Mouse (Mus musculus): ENCODE results near the gene Wnt1. TPM values are rescaled to one million over a fixed set of nuclear protein-coding genes. Genes with fewer than 3 reads are reported as not detected.

The Wnt1 gene
- polyA plus RNA-seq, 1 experiment from 2014 or later, result 0.10 TPM

DNA sequence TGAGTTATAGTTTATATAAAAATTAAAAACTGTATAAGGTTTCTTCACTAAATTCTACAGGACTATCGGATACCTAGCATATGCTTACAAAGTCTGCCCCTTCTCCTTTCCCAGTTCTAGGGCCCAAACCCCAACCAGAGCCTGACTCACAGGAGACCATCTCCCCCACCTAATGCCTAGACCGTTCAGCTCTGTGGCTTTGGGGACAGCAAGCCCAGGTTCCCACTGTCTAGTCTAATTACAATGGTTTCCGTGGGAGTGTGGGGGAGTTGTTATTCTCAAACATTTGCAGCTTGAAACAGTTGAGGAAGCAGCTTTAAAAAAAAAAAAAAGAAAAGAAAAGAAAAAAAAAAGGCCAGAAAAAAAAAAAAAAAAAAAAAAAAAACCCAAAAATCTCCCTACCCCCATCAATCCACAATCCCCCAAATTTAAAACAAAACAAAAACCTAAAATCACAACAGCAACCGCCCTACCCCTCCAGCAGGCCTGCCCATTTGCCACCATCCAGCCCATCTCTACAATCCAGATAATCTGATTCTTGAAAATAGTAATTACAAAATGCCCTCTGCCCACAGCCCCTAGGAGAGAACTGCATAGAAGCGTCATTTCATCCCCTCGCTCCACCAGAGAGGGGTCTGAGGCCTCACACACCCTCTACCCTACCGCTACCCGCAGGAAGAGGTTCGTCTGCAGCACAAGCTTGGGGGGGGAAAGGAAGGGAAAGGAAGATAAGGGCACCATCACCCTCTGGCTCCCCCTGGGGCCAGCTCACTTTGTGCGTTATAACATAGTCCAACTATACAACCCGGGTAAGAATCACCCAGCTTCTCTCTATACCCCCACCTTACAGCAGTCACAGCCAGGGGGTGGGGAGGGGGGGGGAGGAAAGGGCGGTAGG, 42.8 kb downstream of the Wnt1 start:
- Histone ChIP-seq H3K4me3 (ENCODE audit: low read depth, low read length) (peak overlapping the region; percentile 77; the same call in 1 of the 2 replicates), H3K4me2 (ENCODE audit: low read depth, low read length) (peak overlapping the region; percentile 65), H3K9ac (ENCODE audit: low read depth, low read length) (no peak overlapping the region), H3K27me3 (replicated peaks; ENCODE audit: control insufficient read depth, insufficient read depth, low read length) (no peaks in the 10 kb centered on the region), H3K36me3 (ENCODE audit: control insufficient read depth, insufficient read depth, low read length) (peaks cover 58% of the 10 kb centered on the region), H3K9me3 (ENCODE audit: control insufficient read depth, low read length) (no peaks in the 10 kb centered on the region), H3K4me1 (ENCODE audit: control insufficient read depth, insufficient read depth, low read length) (peaks cover 9% of the 10 kb centered on the region; the same call in 1 of the 2 replicates), H3K27ac (replicated peaks; ENCODE audit: low read depth, low read length) (peak overlapping the region; percentile 98)
- DNase-seq (ENCODE audit: low spot score), result peak; percentile 13
- 60% methylated on average over 12 of the region's 12 CpGs for WGBS
- ATAC-seq (ENCODE audit: low read depth), result no peak

DNA sequence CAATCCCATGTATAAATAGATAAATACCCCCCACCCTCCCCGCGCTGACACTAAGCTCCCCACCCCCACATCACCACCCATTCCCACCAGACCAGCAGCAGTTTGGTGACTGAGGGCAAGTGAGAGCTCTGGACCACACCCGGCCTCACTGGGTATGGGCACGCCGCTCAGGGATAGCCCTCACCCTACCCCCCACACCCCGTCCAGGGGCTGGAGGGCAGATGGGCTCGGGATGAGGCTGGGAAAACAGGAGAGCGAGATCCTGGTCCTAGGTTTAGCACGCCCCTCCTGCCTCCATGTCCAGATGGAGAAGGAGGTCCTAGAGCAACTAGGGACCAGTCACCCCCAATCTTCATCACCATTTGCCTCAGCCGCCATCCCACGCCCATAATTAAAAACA, 43.6 kb downstream of the Wnt1 start:
- H3K9me3 ChIP-seq (ENCODE audit: control insufficient read depth, low read length), result no peaks in the 10 kb centered on the region
- peaks cover 61% of the 10 kb centered on the region for H3K36me3 ChIP-seq (ENCODE audit: control insufficient read depth, insufficient read depth, low read length)
- no peaks in the 10 kb centered on the region for H3K27me3 ChIP-seq (replicated peaks; ENCODE audit: control insufficient read depth, insufficient read depth, low read length)
- 83% methylated on average over 11 of the region's 11 CpGs for WGBS
- no peak overlapping the region for H3K9ac ChIP-seq (ENCODE audit: low read depth, low read length)
- ATAC-seq (ENCODE audit: low read depth) (no peak), DNase-seq (ENCODE audit: low spot score) (no peak)
- peaks cover 9% of the 10 kb centered on the region; the same call in 1 of the 2 replicates for H3K4me1 ChIP-seq (ENCODE audit: control insufficient read depth, insufficient read depth, low read length)
- H3K4me3 ChIP-seq (ENCODE audit: low read depth, low read length), result no peak overlapping the region
- no peak overlapping the region for H3K27ac ChIP-seq (replicated peaks; ENCODE audit: low read depth, low read length)
- H3K4me2 ChIP-seq (ENCODE audit: low read depth, low read length), result no peak overlapping the region

DNA sequence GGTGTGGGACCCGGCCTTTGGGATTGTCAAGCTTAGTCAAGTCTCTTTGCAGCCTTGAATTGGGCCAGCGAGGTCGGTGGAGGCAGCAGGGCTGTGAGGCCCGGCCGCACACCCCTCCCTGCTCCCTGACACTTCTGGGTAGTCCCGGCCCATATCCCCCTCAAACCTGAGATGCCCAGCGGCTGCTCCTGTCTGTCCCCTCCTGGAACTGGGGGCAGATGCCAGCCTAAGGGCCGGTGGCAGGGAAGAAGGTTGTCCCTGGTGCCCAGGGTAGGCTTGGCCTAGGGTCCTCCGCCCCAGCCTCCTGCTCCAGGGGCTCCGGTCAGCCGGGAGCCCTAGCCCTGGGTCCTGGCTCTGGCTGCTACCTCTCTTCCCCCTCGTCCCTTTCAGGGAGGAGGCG, 44.4 kb downstream of the Wnt1 start:
- H3K9ac ChIP-seq (ENCODE audit: low read depth, low read length), result no peak overlapping the region
- ATAC-seq (ENCODE audit: low read depth), result no peak
- no peaks in the 10 kb centered on the region for H3K27me3 ChIP-seq (replicated peaks; ENCODE audit: control insufficient read depth, insufficient read depth, low read length)
- DNase-seq (ENCODE audit: low spot score), result no peak
- 90% methylated on average over 9 of the region's 13 CpGs for WGBS
- peaks cover 9% of the 10 kb centered on the region; the same call in 1 of the 2 replicates for H3K4me1 ChIP-seq (ENCODE audit: control insufficient read depth, insufficient read depth, low read length)
- H3K36me3 ChIP-seq (ENCODE audit: control insufficient read depth, insufficient read depth, low read length), result peaks cover 66% of the 10 kb centered on the region
- H3K27ac ChIP-seq (replicated peaks; ENCODE audit: low read depth, low read length), result no peak overlapping the region
- no peaks in the 10 kb centered on the region for H3K9me3 ChIP-seq (ENCODE audit: control insufficient read depth, low read length)
- no peak overlapping the region for H3K4me2 ChIP-seq (ENCODE audit: low read depth, low read length)
- H3K4me3 ChIP-seq (ENCODE audit: low read depth, low read length), result no peak overlapping the region

DNA sequence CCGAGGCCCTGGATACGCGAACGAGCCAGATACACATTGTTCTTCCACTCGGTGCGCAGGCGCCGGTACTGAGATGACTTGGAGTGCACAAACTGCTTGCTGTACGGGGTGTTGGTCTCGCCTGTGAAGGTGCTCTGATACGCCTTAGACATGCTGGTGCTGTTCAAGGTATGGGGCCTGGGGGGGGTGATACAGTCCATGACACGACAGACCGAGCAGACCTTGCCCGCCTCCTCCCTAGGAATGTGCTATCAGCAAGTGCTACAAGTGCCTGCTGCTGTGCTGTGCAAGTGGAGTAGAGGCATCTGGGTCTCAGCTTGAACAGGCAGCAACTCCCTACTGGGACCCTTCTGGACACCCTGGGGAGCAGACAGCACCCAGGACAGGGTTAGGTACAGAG, 45.6 kb downstream of the Wnt1 start:
- no peaks in the 10 kb centered on the region for H3K27me3 ChIP-seq (replicated peaks; ENCODE audit: control insufficient read depth, insufficient read depth, low read length)

DNA sequence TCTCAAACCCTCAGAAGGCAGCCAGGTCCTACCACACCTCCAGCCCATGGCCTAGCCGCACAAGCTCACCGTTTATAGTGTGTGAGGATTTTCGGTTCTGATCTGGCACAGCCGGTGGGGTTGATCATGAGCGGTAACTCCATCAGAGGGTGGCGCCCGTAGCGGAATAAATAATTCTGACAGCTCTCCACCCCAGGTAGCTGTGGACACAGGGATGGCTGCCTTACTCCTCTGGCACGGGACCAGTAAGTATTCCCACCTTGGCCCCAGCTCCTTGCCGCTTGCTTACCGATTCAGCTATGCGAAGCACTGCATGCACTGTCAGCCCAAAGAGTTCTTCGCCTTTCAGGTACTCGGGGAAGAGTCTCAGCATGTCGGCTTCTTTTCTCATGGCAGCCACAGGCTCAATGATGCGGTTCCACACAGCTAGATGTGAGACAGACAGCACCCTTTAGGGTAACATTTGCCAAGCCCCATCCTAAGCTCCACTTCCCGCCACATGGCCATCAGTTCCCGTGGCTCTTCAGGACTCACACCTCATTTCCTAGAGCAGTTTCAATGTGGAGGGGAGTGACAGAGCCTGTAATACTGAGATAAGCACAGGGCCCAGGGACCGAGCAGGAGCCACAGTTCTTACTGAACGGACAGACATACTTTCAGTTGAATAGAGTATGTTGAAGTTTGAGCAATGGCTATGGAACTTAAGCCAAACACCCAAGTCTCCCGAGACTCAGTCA, 47.5 kb downstream of the Wnt1 start:
- no peaks in the 10 kb centered on the region for H3K9me3 ChIP-seq (ENCODE audit: control insufficient read depth, low read length)
- no peaks in the 10 kb centered on the region for H3K4me1 ChIP-seq (ENCODE audit: control insufficient read depth, insufficient read depth, low read length)
- no peak overlapping the region for H3K9ac ChIP-seq (ENCODE audit: low read depth, low read length)
- ATAC-seq (ENCODE audit: low read depth), result no peak
- H3K4me3 ChIP-seq (ENCODE audit: low read depth, low read length), result no peak overlapping the region
- DNase-seq (ENCODE audit: low spot score), result no peak
- H3K27me3 ChIP-seq (replicated peaks; ENCODE audit: control insufficient read depth, insufficient read depth, low read length), result no peaks in the 10 kb centered on the region
- WGBS, result 92% methylated on average over 21 of the region's 21 CpGs
- H3K36me3 ChIP-seq (ENCODE audit: control insufficient read depth, insufficient read depth, low read length), result peaks cover 97% of the 10 kb centered on the region
- H3K27ac ChIP-seq (replicated peaks; ENCODE audit: low read depth, low read length), result no peak overlapping the region
- H3K4me2 ChIP-seq (ENCODE audit: low read depth, low read length), result no peak overlapping the region

More for the DNA sequence above, 45.6 kb downstream of the Wnt1 start:
- Histone ChIP-seq H3K4me3 (ENCODE audit: low read depth, low read length) (no peak overlapping the region), H3K27ac (replicated peaks; ENCODE audit: low read depth, low read length) (no peak overlapping the region), H3K9ac (ENCODE audit: low read depth, low read length) (no peak overlapping the region), H3K9me3 (ENCODE audit: control insufficient read depth, low read length) (no peaks in the 10 kb centered on the region), H3K4me1 (ENCODE audit: control insufficient read depth, insufficient read depth, low read length) (0 out of 2 replicates have a peak, but pooled peaks cover 4% of the 10 kb centered on the region), H3K36me3 (ENCODE audit: control insufficient read depth, insufficient read depth, low read length) (peaks cover 78% of the 10 kb centered on the region), H3K4me2 (ENCODE audit: low read depth, low read length) (no peak overlapping the region)
- ATAC-seq (ENCODE audit: low read depth), result no peak
- DNase-seq (ENCODE audit: low spot score), result no peak
- WGBS, result 90% methylated on average over 14 of the region's 14 CpGs

DNA sequence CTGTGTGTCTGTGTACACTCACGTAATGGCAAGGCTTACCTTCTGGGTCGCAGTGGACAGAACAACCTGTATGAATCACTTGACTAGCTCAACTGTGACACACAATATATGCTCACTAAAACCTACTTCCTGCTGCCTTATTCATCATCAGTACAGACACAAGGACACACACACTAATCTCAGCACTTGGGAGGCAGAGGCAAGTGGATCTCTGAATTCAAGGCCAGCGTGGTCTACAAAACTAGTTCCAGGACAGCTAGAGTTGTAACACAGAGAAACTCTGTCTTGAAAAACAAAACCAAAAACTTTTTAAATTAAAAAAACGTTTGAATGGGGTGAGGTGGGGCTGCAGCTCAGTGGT, 48.1 kb downstream of the Wnt1 start:
- ATAC-seq (ENCODE audit: low read depth) (no peak), DNase-seq (ENCODE audit: low spot score) (no peak)
- Histone ChIP-seq H3K9ac (ENCODE audit: low read depth, low read length) (no peak overlapping the region), H3K36me3 (ENCODE audit: control insufficient read depth, insufficient read depth, low read length) (peaks cover 100% of the 10 kb centered on the region), H3K9me3 (ENCODE audit: control insufficient read depth, low read length) (no peaks in the 10 kb centered on the region), H3K27ac (replicated peaks; ENCODE audit: low read depth, low read length) (no peak overlapping the region), H3K27me3 (replicated peaks; ENCODE audit: control insufficient read depth, insufficient read depth, low read length) (no peaks in the 10 kb centered on the region), H3K4me1 (ENCODE audit: control insufficient read depth, insufficient read depth, low read length) (no peaks in the 10 kb centered on the region), H3K4me3 (ENCODE audit: low read depth, low read length) (no peak overlapping the region), H3K4me2 (ENCODE audit: low read depth, low read length) (no peak overlapping the region)
- 76% methylated on average over 4 of the region's 4 CpGs for WGBS

DNA sequence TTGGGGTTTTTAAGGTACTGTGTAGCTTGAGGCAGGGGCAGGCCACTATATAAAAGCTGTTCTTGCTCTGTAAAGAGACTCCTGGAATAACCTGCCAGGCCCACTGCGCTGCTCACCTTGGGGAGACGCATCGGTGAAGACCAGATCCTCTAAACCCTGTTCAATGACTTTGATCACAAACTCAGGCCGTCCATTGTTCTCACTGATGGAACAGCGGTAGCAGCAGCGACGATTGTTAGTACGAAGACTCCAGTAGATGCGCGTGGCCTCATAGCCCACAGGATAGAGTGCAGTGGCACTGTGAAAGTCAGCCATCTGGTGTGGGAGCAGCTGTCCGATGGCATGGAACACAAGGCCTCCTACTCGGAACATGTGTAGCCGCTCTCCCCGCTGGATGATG, 49.5 kb downstream of the Wnt1 start:
- no peak overlapping the region for H3K27ac ChIP-seq (replicated peaks; ENCODE audit: low read depth, low read length)
- H3K4me2 ChIP-seq (ENCODE audit: low read depth, low read length), result no peak overlapping the region
- no peaks in the 10 kb centered on the region for H3K4me1 ChIP-seq (ENCODE audit: control insufficient read depth, insufficient read depth, low read length)
- WGBS, result 93% methylated on average over 14 of the region's 14 CpGs
- DNase-seq (ENCODE audit: low spot score) (no peak), ATAC-seq (ENCODE audit: low read depth) (no peak)
- H3K27me3 ChIP-seq (replicated peaks; ENCODE audit: control insufficient read depth, insufficient read depth, low read length), result no peaks in the 10 kb centered on the region
- no peak overlapping the region for H3K4me3 ChIP-seq (ENCODE audit: low read depth, low read length)
- no peak overlapping the region for H3K9ac ChIP-seq (ENCODE audit: low read depth, low read length)
- H3K36me3 ChIP-seq (ENCODE audit: control insufficient read depth, insufficient read depth, low read length), result peaks cover 100% of the 10 kb centered on the region
- no peaks in the 10 kb centered on the region for H3K9me3 ChIP-seq (ENCODE audit: control insufficient read depth, low read length)

DNA sequence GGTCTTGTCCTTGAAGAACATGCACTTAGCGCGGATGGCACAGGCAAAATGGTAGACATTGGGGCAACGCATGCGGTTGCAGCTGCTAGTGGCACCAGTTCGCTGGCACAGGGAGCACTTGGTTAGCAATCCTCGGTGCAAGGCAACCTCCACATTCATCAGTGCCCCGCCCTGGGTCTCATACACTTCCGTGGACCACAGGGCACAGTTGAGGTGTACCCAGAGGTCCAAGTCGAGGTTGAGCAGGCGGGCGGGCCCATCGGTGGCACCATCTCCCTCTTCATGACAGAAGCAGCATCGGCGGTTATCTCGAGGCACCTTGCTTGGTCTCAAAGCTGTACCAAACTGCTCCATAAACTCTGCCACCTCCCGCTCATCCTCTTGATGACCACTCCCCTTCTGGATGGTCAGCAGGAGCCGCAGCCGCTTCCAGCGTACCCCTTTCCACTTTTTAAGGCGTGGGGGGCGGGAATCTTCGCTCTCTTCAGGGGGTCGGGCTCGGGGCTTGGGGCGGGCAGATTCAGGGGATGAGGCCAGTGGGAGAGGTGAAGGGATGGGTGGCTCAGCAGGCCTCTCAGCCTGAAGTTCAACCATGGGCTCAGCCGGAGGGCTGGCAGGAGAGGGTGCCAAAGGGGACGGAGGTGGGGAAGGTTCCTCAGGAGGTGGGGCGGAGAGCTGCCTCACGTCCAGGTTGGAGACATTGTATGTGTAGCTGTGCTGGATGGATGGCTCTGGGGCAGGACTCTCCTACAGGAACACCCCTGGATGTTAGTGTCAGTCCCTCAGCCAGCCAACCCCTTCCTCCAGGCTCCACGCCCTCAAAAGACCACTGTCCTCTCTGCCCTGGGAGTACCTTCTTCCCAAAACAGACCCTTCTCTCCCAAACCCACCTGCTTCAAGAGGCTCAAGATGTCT, 50.3 kb downstream of the Wnt1 start:
- no peaks in the 10 kb centered on the region for H3K4me1 ChIP-seq (ENCODE audit: control insufficient read depth, insufficient read depth, low read length)
- DNase-seq (ENCODE audit: low spot score) (no peak), ATAC-seq (ENCODE audit: low read depth) (no peak)
- 94% methylated on average over 30 of the region's 30 CpGs for WGBS
- no peak overlapping the region for H3K9ac ChIP-seq (ENCODE audit: low read depth, low read length)
- no peak overlapping the region for H3K4me3 ChIP-seq (ENCODE audit: low read depth, low read length)
- no peaks in the 10 kb centered on the region for H3K9me3 ChIP-seq (ENCODE audit: control insufficient read depth, low read length)
- H3K36me3 ChIP-seq (ENCODE audit: control insufficient read depth, insufficient read depth, low read length), result peaks cover 100% of the 10 kb centered on the region
- H3K27me3 ChIP-seq (replicated peaks; ENCODE audit: control insufficient read depth, insufficient read depth, low read length), result no peaks in the 10 kb centered on the region
- H3K27ac ChIP-seq (replicated peaks; ENCODE audit: low read depth, low read length), result no peak overlapping the region
- H3K4me2 ChIP-seq (ENCODE audit: low read depth, low read length), result no peak overlapping the region

Data from embryonic facial prominence, embryonic 14.5 days (tissue).